Comparison of ENCODE assay signal across 19 mouse cellular contexts in the genomic region with DNA sequence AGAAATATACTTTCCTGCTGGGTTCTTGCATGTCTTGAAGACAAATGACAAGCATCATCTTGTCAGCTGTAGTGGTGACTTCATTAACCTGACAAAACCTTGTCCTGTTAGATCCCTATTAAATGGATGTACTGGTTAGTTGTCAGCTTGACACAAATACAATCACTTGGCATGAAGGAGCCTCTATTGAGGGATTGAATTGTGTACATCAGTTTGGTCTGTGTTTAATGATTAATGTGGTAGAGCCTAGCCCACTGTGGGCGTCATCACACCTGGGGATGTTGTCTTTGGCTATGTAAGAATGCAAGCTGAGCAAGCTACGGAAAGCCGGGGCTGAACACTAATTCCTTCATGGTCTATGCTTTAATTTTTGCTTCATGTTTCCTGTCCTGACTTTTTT. TPM values are rescaled to one million over a fixed set of nuclear protein-coding genes. Genes with fewer than 3 reads are reported as not detected.
DNase-seq lines count a peak whose midpoint lies in the region; ATAC-seq and TF ChIP-seq lines count a peak whose summit lies in the region.
"Had no signal": no experiment of that assay in that cellular context is flagged by ENCODE, and none has a peak within 500 bp of the region (broad histone marks: within the 10 kb centered on the region; RNA-seq: fewer than 3 reads in every experiment).

No protein-coding gene starts in this region.

- 0 out of 2 replicates have a peak, but pooled peaks cover 7% of the 10 kb centered on the region for H3K36me3 ChIP-seq in lung, postnatal 0 days (ENCODE audit: insufficient read depth, low read length)
- no peaks in the 10 kb centered on the region for H3K36me3 ChIP-seq in forebrain, embryonic 16.5 days (ENCODE audit: control insufficient read depth, insufficient read depth)

- no peak overlapping the region for H3K4me3 ChIP-seq in lung, postnatal 0 days (ENCODE audit: low read depth, low read length)
- no peak overlapping the region for H3K4me3 ChIP-seq in forebrain, embryonic 16.5 days (replicated peaks; ENCODE audit: low read length)

- peak; percentile 71 for DNase-seq in fat pad, adult 2 months (ENCODE audit: extremely low read depth, low read depth, low spot score)
- peak; percentile 69 for DNase-seq in gonadal fat pad, adult 2 months (ENCODE audit: low read depth)
- DNase-seq in lung, postnatal 0 days (ENCODE audit: low spot score) = no peak
- DNase-seq: adrenal gland, adult 2 months; adrenal gland, adult 8-10 months; adrenal gland, postnatal 10 days; adrenal gland, postnatal 14 days; adrenal gland, postnatal 25 days; adrenal gland, postnatal 36 days; B cell, adult 2 months; cerebellum, adult 11 months; cerebellum, adult 11-12 months; cerebellum, adult 18-20 months had no signal

- 93% methylated on average over 3 of the region's 3 CpGs for WGBS in lung, postnatal 0 days
- WGBS in forebrain, embryonic 16.5 days = 91% methylated on average over 3 of the region's 3 CpGs

- H3K4me2 ChIP-seq in lung, postnatal 0 days (replicated peaks; ENCODE audit: low read depth, low read length) = no peak overlapping the region
- H3K4me2 ChIP-seq in forebrain, embryonic 16.5 days (ENCODE audit: low read length) = no peak overlapping the region

- ATAC-seq in lung, postnatal 0 days = no peak
- no peak for ATAC-seq in forebrain, embryonic 16.5 days
- ATAC-seq: activated CD4-positive, CD25-positive, alpha-beta regulatory T cell, adult 4 months; CD4-positive, CD25-positive, alpha-beta regulatory T cell, adult 4 months; Patski had no signal

- no peaks in the 10 kb centered on the region for H3K4me1 ChIP-seq in lung, postnatal 0 days (ENCODE audit: insufficient read depth, low read depth, low read length)
- no peaks in the 10 kb centered on the region for H3K4me1 ChIP-seq in forebrain, embryonic 16.5 days (replicated peaks; ENCODE audit: control insufficient read depth, insufficient read depth, low read length)

- no peaks in the 10 kb centered on the region for H3K27me3 ChIP-seq in lung, postnatal 0 days (replicated peaks; ENCODE audit: insufficient read depth, low read length)
- H3K27me3 ChIP-seq in forebrain, embryonic 16.5 days (replicated peaks; ENCODE audit: control insufficient read depth, insufficient read depth, low read length) = no peaks in the 10 kb centered on the region
- H3K27me3 ChIP-seq: CH12.LX, Patski had no signal

- TF ChIP-seq CTCF in lung, postnatal 0 days (IDR thresholded peaks at IDR 0.05) = no peak

- no peak for TF ChIP-seq EP300 in lung, postnatal 0 days (IDR thresholded peaks at IDR 0.05)

- H3K9me3 ChIP-seq in lung, postnatal 0 days (ENCODE audit: low read length) = no peaks in the 10 kb centered on the region
- H3K9me3 ChIP-seq in forebrain, embryonic 16.5 days (ENCODE audit: control insufficient read depth, low read length) = no peaks in the 10 kb centered on the region
- H3K9me3 ChIP-seq: G1E had no signal

- H3K27ac ChIP-seq in lung, postnatal 0 days (ENCODE audit: low read length) = no peak overlapping the region
- H3K27ac ChIP-seq in forebrain, embryonic 16.5 days (ENCODE audit: low read length) = no peak overlapping the region

- H3K9ac ChIP-seq in lung, postnatal 0 days (replicated peaks; ENCODE audit: low read depth) = no peak overlapping the region
- H3K9ac ChIP-seq in forebrain, embryonic 16.5 days (replicated peaks; ENCODE audit: low read depth, low read length) = no peak overlapping the region

RNA-seq across cellular contexts. Expression of a gene that starts 44.1 kb away (rescaled TPM):
- polyA plus RNA-seq in gonadal fat pad, adult 2 months (2012; rRNA removed) = 12.7 and 17.5 TPM in 2 replicates
- 26.9 and 29.2 TPM in 2 replicates for polyA plus RNA-seq in lung, postnatal 0 days (2015; fragmentation: Nextera tagmentation; extraction: Ambion mirVana)
- 26.0 and 26.3 TPM in 2 replicates for polyA plus RNA-seq in forebrain, embryonic 16.5 days (2015; fragmentation: Nextera tagmentation; extraction: Ambion mirVana)

RNA-seq across cellular contexts. Expression of a gene that starts 44.1 kb away (rescaled TPM):
- 23.8 and 24.5 TPM in 2 replicates for polyA plus RNA-seq in gonadal fat pad, adult 2 months (2012; rRNA removed)
- polyA plus RNA-seq in lung, postnatal 0 days (2015; fragmentation: Nextera tagmentation; extraction: Ambion mirVana) = 59.8 and 65.5 TPM in 2 replicates
- polyA plus RNA-seq in forebrain, embryonic 16.5 days (2015; fragmentation: Nextera tagmentation; extraction: Ambion mirVana) = 171 and 178 TPM in 2 replicates
